Mouse (Mus musculus) adrenal gland, adult 2 months (tissue): ENCODE results near the gene Slx1b. TPM values are rescaled to one million over a fixed set of nuclear protein-coding genes. Genes with fewer than 3 reads are reported as not detected.
"Not testable (repeated sequence)": the region's sequence is repeated elsewhere in the genome, so short reads cannot be mapped to it uniquely, and the experiment has no call there.

ENCODE experiments used
- DNase-seq: peaks from one replicate; pipeline ENCODE4 v3.0.0; 2021
- polyA plus RNA-seq: library from polyadenylated mRNA; depleted of rRNA; stranded (reverse); fragments of >200 nt; gene quantifications from 2 replicates; pipeline ENCODE4 v1.2.3, GENCODE M21; 2012
- total RNA-seq, 2 experiments: library from RNA; stranded (reverse); gene quantifications; 2 replicates each; pipeline ENCODE4 v1.2.3; 2021

The Slx1b gene
- total and polyA plus RNA-seq, 3 experiments, result 11.3 to 35.7 (median 13.5) TPM

DNA sequence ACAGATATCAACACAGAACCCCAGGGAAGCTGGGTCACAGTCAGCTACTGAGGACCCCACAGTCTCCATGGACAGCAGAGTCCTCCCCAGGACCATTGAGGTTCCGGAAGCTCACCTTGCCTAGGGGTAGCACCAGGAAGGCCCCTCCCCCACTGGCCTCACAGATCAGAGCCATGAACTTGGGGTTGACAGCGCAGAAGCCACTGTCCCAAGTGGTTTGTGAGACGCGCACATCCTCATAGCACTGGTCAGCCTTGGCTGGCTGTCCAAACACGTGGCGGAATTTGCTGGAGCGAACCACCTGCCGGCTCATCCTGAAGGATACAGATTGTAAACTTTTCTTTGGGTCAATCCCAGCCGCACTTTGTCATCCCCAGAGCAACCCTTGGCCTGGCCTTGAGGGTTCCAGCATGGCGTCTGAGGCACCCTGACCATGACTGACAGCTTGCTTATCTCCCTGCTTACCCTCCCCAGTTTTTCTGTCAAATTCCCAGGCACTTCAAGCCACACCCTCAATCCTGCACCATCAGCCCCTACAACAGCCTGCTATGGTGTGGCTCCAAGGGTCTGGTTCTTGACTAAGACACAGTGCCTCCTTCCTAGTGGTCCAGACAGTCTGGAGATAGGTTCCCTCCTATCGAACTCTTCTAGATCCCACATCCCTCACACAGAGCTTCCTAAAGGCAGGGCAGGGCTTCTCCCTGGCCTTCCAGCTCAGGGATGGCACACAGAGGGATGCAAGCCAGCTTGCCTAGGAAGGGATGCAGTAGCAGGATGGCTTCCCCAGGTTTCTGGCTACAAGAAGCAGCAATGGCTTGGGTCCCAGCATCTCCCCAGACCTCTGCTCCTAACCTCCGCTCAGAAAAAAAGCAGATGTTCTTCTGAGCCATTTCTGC lies 7.5 kb upstream of the Slx1b start:
- no peak for DNase-seq

- DNase-seq, result no peak
These were observed 6.8 kb upstream of the Slx1b start for GRCm38 (mm10) chr7:126702358-126702757.

DNA sequence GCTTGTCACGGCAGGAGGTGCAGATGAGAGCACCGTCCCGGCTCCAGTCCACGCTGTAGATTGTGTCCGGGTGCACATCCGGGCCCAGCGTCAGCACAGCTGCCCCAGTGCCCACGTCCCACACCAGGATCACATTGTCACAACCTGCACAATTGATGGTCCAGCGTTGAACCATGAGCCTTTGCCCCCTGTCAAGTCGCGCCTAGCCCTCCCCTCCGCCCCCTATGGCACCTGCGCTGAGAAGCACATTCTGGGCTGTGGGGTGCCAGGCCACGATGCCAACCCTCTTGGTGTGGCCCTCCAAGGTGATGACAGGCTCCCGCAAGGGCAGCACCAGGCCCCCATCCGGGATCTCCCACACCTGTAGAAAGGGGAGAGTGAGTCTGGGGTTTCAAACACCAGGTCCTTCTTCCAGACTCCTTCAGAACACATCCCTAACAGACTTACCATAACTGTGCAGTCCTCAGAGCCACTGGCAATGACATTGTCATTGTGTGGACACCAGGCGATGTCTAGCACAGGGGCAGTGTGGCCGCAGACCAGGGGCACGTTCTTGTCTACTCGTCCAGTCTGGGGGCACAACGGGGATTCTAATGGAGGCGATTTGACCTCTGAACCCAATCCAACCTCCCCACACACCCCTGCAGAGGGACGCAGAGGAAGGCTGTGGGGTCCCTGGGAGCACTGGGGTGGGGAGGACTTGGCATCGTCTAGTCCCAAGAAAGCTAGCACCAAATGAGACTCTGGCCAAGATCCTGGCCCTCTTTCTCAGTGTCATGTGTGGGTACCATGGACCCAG lies 6.2 kb upstream of the Slx1b start:
- DNase-seq, result no peak

DNA sequence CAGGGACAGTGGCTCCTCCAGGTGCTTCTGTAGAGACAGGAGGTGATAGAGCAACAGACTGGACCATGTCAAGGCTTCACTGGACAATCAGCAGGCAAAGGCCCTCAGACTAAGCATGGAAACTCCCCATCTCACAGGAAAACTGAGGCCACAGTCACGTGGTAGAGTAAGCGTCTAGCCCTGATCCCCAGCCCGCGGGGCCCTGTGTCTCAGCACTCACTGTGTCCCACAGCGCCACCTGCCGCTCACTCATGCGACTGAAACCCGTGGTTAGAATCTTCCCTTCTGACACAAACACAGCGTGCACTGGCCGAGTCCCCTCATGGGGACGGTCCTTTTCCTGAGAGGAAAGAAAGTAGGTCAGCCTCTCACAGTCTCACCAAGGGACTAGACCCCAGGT lies 5.5 kb upstream of the Slx1b start:
- peak; percentile 83 for DNase-seq

DNA sequence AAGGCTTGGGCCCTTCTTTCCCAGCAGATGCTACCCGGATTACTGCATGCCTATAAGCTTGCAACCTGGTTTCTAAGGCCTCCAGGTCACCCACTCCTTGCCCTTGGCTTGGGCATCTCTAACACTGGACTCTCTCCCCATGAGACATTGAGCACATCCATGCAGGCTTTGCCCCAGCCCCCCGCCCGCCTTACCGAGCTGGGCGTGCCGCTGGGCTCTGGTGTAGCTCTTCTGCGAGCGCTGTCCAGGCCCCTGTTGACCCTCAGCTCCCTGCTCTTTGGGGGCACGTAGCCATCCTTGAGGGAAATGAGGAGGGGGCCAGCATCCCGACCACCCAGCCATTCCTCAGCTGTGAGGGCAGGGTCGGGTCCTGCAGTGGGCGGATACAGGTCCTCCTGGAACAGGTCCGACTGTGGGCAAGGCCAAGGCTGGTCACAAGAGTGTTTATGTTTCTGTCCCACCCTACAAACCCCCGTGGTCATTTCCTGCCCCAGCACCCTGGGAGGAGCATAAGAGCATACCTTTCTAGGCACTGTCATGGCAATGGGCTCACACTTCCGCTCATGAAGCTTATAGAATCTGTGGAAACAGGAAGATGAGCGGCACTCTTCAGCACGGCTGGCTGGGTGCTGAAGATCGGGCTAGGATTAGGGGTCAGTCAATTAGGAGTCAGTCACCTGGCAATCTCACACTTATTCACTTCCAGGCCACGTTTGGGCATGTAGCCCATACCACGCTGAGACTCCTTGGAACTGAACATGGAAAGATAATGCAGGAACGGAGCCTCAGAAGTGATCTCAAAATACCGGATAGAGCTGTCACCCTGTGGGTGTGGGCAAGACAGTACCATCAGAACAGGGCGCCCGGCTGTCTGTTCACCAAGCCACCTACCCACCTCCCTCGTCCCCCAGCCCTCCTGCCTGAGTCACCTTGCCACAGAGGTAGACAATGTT lies 4.8 kb upstream of the Slx1b start:
- no peak for DNase-seq

DNA sequence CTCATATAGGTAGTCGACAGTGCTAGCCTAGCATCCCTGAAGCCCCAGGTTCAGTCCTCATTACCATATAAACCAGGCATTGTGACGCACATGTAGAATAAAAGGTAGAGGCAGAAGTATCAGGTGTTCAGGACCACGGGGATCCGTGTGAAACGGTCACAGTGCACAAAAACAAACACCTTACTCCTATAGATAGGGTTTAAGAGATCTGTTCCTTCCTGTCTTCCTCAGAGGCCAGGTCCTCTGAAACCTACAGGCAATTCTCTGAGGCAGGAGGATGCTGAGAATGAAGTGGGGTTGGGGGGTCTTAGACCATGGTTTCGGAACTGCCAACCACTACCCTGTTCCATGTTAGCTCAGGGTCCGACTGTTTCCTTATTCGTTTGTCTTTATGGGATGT lies 2.3 kb upstream of the Slx1b start:
- DNase-seq, result no peak

GRCm38 (mm10) chr7:126696886-126697285 lies 1.3 kb upstream of the Slx1b start:
- no peak for DNase-seq

DNA sequence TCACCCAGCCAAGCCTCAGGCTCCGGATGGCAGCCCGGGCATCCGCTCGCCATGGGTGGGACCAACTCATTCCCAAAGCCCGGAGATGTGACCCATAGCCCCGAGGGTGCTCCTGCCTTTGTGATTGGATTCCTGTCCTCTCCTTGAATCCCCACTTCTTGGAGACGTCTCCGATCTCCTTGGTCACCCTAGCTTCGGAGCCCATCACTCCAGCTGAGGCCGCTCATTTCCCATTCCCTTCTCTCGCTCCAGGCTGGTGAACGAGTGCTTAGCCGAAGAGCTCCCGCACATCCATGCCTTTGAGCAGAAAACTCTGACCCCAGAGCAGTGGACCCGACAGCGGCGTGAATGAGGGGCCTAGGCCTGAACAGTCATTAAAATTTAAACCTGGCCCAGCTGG lies 719 bp upstream of the Slx1b start:
- DNase-seq, result no peak

DNA sequence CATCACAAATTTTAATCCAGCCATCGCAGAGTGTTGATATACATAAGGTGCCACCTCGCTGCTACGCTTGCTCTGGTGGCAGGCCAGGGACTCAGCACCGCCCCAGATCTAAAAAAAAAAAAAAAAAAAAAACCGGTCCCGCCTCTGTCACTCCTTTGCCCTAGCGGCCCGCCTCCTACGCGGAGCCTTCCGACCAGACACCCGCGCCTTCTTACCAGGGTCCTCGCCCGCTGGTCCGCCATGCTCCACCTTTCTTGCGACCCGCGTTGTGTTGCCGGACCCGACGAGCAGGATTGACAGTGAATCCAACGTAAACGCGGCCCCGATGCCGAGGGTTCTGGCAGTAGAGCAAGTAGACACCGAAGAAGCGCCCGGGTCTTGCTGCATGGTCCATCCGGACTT lies 373 bp downstream of the Slx1b start, which contains the start of gene Bola2:
Gene Bola2 (plus strand): TSS at position 192 of the 402 bp plus-strand sequence.
- DNase-seq, result peak; percentile 82

DNA sequence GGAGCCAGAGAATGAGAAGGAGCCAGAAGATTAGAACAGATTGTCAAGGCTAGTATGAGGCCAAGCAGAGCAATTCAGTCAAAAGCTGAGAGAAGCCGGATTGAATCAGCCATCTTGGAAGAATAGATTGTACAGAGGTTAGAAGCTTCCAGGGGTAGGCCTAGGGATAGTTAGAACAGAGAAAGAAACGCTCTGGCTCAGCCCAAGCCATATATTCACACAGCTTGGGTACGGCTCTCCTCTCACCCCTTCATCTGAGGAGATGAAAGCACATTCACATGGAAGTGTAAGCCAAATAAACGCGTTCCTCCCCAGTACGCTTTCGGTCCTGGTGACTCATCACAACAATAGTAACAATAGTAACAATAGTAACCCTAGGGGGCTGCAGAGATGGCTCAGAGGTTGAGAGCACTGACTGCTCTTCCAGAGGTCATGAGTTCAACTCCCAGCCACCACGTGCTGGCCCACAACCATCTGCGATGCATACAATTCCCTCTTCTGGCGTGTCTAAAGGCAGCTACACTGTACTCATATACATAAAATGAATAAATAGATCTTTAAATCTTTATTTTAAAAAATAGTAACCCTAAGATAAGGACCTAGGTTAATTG lies 1.0 kb downstream of the Slx1b start:
- DNase-seq, result no peak

DNA sequence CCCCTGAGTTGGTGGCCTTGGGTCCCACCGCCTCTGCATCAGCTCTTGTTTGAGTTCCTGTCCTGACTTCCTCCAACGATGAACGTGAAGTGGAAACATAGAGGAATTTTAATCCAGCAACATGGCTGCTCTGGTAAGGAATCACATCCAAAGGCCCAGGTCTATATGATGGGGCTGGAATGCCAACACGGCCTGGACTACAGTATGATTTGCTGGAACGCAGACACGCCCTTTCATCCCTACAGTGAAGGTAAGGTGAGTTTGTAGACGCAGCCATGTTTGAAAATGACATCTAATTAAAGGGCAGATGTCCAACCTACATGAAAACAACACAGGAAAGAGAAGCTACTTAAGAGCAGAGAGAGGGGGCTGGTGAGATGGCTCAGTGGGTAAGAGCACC lies 1.8 kb downstream of the Slx1b start:
- no peak for DNase-seq

DNA sequence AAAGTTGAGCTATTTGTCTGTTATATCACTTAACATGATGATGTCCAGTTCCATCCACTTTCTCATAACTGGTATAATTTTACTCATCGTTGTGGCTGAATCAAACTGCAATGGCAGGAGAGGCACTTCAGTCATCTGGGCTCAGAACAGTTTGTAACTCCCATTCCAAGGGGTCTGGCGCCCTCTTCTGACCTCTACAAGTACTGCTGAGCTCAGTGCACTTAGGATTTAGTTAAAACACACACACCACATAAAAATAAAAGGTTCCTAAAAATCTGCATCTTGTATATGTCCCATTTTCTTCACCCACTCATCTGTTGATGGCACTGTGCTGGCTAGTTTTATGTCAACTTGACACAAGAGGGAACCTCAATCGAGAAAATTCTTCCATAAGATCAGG lies 2.3 kb downstream of the Slx1b start:
- peak; percentile 86 for DNase-seq

GRCm38 (mm10) chr7:126692426-126692825 lies 3.2 kb downstream of the Slx1b start:
- DNase-seq, result no peak

GRCm38 (mm10) chr7:126691676-126692075 lies 3.9 kb downstream of the Slx1b start:
- no peak for DNase-seq

- DNase-seq, result no peak
These were observed 4.8 kb downstream of the Slx1b start for GRCm38 (mm10) chr7:126690737-126691136.

GRCm38 (mm10) chr7:126689021-126689420 lies 6.6 kb downstream of the Slx1b start:
- no peak for DNase-seq

DNA sequence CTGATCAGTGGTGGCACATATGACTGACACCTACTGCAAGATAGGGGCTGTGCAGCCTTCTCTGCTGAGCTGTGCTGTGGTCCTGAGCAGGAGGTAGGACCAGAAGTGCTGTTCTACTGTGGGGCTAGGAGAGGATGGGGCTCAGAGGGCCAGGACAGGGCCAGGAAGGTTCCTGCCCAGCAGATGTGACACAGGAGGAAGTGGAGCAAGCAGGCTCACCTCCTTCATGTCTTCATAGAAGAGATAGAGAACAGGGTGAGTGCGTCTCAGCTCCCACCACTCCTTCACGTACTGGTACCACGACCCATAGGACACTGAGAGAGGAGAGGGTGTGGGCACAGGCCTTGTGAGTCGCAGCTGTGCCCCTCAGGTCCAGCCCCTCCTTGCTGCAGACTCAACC lies 7.4 kb downstream of the Slx1b start:
- DNase-seq, result not testable (repeated sequence)

DNA sequence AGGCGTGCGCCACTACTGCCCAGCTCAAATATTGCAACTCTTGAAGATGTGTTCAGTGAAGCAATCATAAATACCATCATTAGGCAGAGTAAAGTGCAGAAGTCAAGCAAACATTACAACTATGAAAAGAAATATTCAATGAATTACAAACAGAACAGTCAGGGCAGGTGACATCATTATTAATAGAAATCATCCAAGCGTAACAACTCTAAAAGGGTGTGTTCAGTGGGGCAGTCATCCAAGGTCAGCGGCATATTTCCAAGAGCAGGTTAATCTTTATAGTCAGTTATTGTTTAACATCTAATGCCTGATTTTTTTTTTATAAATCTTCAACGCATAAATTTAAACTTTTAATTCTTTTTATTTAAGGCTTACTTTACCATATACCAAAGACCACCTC lies 14.4 kb downstream of the Slx1b start:
- DNase-seq, result no peak

DNA sequence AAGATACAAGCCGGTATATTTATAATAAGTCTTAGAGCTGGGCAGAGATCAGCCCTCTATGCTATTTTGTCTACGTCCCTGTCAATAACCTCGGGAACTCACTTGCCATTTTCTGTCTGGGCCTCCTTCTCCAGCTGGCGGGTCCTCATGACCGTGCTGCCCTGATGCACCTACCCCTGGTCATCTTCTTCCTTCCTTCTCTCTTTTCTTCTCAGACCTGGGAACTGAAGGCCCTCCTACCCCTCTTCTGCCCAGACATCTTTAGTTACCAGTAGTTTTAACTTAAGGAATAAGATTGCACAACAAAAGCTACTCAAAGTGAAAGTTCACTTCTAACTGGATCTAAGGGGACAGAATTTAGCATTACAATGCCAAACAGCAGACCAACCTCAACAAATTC lies 15.9 kb downstream of the Slx1b start:
- no peak for DNase-seq

DNA sequence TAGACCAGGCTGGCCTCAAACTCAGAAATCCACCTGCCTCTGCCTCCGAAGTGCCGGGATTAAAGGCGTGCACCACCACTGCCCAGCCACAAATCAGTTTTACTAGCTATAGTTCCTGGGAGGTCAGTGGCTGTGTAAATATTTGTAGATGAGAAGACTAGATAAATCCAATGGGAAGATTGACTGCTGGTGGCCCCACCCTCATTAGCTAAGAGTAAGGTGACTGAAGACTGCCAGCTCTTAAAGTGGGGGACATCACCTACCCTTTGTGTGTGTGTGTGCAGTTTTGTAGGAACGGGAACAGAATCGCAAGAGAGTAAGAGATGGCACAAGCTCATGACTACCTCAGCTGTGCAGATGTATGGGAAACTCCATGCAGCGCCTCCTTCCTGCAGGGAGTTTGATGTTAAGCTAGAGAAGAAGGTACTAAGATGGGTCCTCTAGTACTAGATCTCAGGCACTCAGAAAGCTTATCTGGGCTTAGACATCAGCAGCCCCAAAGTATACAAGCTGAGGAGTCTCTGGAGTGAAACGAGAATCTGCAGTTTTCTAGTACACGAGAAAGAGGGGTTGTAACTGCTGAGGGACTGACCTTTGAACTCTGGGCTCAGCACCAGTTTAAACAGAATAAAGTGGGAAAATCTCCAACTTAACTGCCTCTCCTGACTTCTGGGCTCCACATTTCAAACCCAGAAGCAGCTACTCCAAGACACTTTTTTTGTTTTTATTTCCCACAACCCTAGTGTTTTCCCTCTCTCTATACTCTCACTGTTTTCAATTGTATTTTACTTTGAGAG lies 16.8 kb downstream of the Slx1b start:
- DNase-seq, result no peak
